Mouse (Mus musculus) gastrocnemius, postnatal 4 days (tissue): ENCODE results near the gene Rnd1. TPM values are rescaled to one million over a fixed set of nuclear protein-coding genes. Genes with fewer than 3 reads are reported as not detected.

Experiments used
- DNase-seq, 2 experiments: peaks; one replicate each; pipeline ENCODE4 v3.0.0; 2021 to 2022; ENCODE audit warnings: low spot score in 2 of 2, mixed read lengths in 2 of 2
- long read RNA-seq, 2 experiments: library from polyadenylated mRNA; stranded (forward); transcript quantifications; one replicate each; pipeline ENCODE4 v2.0.0; 2021
- total RNA-seq, 2 experiments: library from RNA; stranded (reverse); gene quantifications; 2 replicates each; pipeline ENCODE4 v1.2.3; 2021

Gene Rnd1
- total RNA-seq, result 1 to 10 TPM in 1 of 2 experiments, under 1 TPM in 1; 0.75 to 1.2 TPM
- long read RNA-seq, experiment 1, result 0 reads
- long read RNA-seq, experiment 2, partial matches to known transcripts, result 1 of 1 reads
- long read RNA-seq, experiment 2, other reads (novel, unspliced or antisense), result 0 of 1 reads

DNA sequence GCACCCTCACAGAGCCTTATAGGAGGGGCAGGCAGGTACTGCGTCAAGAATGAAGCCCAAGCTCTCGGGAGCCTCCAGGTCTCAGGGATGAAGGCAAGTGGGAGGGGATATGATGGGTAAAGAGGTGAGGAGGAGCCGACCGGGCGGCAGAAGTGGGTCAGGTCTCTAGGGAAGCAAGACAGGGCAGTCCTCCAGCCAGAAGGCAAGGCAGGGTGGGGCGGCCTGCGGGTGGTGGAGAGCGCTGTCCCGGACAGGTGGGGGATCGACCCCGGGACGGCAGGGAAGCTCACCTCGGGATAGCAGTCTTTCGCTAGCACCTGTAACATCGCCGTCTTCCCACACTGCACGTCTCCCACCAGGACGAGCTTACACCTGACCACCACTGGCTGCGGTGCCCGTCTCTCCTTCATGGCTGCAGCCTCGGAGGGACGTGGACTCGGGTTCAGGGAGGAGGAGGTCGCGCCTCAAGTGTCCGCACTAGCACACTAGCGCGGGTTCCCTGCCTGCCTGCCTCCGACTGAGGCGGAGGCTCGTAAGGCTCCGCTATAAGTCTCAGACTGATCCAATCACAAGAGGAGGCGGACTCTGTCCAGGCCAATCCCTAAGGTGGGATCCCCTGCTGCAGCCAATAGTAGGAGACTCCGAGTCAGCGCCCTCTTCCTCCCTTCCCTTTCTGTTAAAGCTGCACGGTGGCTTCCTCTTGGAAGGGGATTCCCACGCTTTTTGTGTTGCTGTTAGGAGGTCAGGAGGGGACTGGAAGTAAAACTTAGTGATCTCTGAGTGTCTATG, at the start of gene Rnd1:
Gene Rnd1 (minus strand): TSS at position 522 of the 789 bp plus-strand sequence.
- DNase-seq, result peak; percentile 55 to 62

DNA sequence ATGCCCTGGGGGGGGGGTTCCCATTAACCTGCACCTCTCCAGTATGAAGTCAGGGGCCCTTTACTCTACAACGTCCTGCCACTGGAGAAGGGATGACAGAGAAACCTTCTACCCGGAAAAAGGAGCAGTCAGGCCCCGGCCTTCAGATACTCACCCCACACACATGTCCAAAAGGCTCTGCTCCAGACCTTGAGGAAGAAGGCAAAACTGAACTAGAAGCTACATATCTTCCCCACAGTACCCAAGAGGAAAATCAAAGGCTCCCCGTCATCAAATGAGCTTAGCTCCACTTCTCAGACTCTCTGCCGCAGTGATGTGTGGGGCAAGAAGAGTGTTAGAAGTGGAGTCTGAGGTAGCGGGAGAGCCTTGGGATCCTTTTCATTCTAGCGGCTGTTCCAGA, 49.5 kb upstream of the Rnd1 start:
- no peak for DNase-seq

- no peak for DNase-seq
Observed at GRCm38 (mm10) chr15:98726079-98726478, 48.8 kb upstream of the Rnd1 start.

- no peak for DNase-seq
Observed at GRCm38 (mm10) chr15:98724441-98724840, 47.2 kb upstream of the Rnd1 start.

DNA sequence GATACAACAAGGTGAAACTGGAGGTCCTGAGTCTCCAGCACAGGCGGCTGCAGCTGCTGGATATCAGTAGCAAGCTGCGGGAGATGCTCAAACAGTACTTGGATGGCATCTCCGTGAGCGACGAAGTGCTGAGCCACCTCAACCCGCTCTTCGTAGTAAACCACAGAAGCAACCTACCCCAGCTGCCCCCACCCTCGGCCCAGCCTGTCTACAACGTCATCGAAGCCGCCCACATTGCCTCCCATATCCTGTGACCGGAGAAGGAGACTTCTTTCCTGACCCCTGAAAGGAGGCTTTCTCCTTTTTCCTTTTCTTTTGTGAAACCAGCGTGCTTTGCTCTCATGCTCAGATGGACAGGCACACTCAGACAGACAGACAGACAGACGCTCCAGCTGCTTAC, 45.6 kb upstream of the Rnd1 start:
- DNase-seq, result no peak

DNA sequence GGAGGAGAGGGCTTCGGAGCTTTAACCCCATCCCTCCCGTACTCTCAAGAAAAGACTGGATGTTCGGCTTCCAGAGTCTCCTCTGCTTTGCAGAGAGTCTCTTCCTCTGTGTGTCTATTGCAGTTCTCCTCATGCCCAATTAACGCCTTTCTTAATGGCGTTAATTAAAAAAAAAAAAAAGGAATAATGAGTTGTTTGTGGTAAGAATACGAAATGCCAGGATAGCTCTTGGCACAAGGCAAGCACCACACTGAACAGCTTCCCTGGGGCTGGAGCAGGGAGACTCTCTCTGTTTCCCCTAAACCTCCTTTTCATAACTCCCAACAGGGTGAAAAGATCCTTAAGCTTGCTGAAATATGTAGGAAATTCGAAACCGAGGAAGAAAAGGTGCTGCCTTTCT, 44.9 kb upstream of the Rnd1 start:
- no peak for DNase-seq

- no peak for DNase-seq
Observed at GRCm38 (mm10) chr15:98717301-98717700, 40.0 kb upstream of the Rnd1 start.

- DNase-seq, result no peak
Observed at GRCm38 (mm10) chr15:98714230-98714652, 37.0 kb upstream of the Rnd1 start.

DNA sequence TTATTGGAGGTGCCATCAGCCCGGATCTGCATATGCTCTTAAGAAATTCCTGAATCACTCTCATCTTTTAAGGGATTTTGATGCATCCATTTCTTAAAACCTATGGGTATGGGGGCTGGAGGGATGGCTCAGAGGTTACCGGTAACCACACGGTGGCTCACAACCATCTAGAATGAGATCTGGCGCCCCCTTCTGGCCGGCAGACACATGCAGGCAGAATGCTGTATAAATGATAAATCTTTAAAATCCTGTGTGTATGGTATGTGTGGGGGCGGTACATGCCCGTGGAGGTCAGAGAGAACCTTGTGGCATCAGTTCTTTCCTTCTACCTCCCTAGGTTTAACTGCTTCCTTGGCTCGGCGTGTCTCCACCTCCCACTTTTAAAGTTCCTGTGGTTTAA, 33.2 kb upstream of the Rnd1 start:
- peak in 1 of 2 experiments; percentile 68 for DNase-seq

DNA sequence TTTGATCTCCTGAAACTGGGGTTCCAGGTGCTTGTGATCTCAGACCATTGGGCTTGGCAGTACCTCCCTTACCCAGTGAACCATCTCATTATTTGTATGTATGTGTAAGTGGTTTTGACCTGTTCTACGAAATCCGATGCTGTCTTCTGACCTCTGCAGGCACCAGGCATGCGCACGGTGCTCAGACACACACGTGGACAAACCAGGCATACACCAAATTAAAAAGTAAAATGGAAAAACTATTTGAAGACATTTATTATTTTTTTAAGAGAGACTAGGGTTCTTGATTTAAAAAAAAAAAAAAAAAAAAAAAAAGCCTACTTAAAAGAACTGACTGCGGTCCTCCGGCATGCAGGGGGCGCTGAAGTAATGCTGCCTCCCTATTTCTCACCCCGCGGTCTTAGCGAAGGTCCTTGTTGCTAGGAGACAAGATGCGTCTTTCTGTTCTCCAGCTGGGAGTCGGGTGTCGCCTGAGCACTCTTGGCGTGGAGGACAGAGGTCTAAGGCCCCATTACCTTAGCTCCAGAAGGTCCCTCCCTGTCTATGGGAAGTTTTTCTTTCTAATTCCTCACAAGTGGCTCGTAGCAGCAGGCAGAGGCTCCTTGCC, 30.6 kb upstream of the Rnd1 start, which contains the start of gene Ccdc65:
Gene Ccdc65 (plus strand): TSS at position 442 of the 607 bp plus-strand sequence.
- peak; percentile 66 to 84 for DNase-seq

- DNase-seq, result no peak
Observed at GRCm38 (mm10) chr15:98704312-98704711, 27.1 kb upstream of the Rnd1 start.

GRCm38 (mm10) chr15:98699190-98700105, 22.2 kb upstream of the Rnd1 start:
- DNase-seq, result peak; percentile 84 to 86

DNA sequence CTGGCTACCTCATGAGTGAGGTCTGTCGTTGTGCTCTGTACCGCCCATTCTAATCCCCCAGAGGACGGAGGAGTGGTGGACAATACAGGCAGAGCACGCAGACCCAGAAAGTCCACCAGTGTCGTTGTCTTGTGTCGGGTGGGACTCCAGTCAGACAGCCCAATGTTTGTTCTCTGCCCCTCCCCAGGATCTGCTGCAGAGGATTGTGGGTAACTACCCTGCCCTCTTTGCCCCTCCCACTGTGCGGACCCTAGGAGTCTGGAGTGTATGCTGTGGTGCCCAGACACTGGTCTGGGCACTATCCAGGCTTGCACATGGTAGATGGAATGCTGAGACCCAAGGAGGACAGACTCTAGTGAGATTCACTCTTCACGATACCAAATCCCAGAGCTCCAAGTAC, 19.0 kb upstream of the Rnd1 start:
- DNase-seq, result no peak

DNA sequence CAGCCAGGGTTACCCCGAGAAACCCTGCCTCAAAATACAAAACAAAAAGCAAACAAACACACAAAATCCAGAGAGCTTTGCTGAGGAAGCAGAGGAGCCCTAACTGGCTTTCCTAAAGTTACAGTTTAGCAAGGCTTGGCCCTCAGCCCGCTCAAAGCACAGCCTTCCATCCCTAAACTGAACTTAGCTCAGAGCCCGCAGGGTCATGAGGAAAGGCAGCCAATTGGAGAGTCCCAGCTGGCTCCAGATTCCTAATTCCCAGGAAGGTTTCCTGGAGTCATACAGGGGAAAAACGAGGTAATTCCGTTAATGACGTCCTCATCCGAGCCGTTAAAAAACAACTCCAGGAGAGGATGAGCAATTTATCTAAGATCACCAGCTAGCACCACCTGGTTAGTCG, 18.5 kb upstream of the Rnd1 start:
- peak in 1 of 2 experiments; percentile 25 for DNase-seq

- peak in 1 of 2 experiments; percentile 34 for DNase-seq
Observed at GRCm38 (mm10) chr15:98692171-98692715, 15.0 kb upstream of the Rnd1 start.

DNA sequence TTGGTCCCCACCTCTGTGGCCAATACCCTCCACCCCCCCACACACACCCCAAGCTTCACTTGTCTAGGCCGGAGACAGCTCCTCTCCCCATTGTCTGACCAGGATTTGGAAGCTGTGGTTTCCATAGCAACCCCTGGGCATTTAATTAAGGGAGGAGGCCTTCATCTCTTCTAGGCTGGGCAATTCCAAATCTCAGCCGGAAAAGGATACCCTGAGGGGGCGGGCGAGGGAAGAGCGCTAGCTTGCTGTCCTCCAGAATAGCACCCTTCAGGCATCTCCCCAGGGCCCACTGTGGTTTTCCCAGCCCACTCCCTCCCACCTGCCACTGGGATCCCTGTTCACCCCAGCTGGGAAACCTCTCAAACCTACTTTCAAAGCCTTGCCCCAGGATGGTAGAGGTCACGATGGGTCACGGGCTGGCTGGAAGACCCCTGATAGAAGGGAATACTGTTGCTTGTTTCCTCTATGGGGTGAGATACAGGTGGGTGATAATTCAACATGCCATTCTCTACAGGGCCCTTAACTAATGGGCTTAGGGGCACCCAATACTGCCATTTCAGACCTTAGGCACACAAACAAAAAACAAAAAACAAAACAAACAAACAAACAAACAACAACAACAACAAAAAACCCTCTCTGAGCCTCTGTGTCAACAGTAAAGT, 14.4 kb upstream of the Rnd1 start:
- no peak for DNase-seq

- DNase-seq, result no peak
Observed at GRCm38 (mm10) chr15:98689682-98690081, 12.4 kb upstream of the Rnd1 start.

GRCm38 (mm10) chr15:98685926-98686325, 8.7 kb upstream of the Rnd1 start:
- no peak for DNase-seq

DNA sequence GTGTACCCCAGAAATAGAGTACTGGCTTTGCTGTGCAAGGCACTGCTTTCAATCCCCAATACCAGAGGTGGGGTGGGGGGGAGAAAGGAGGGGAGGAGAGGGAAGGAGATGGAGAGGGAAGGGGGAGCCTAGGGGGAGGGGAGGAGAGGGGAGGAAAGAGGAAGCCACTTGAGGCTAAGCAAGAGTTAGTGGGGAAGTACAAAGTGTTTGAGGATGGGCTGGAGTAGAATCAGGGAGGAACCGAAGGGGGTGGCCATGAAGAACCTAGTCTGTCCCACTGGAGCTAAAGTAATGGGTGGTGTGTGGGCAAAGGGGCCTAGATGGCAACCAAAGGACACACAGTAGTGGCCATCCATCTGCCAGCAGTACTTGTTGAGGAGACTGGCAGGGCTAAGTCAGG, 6.5 kb upstream of the Rnd1 start:
- DNase-seq, result no peak

- no peak for DNase-seq
Observed at GRCm38 (mm10) chr15:98683177-98683576, 5.9 kb upstream of the Rnd1 start.
